Mouse (Mus musculus) layer of hippocampus, postnatal 10 days (tissue): ENCODE results near the gene Immt. TPM values are rescaled to one million over a fixed set of nuclear protein-coding genes. Genes with fewer than 3 reads are reported as not detected.

Experiments
- DNase-seq, 2 experiments: peaks; one replicate each; pipeline ENCODE4 v3.0.0; 2021; ENCODE audit warnings: low spot score in 2 of 2
- long read RNA-seq: library from polyadenylated mRNA; stranded (forward); transcript quantifications from one replicate; pipeline ENCODE4 v2.0.0, GENCODE M21; 2023
- total RNA-seq, 2 experiments: library from RNA; stranded (reverse); gene quantifications; 2 replicates each; pipeline ENCODE4 v1.2.3; 2021

The Immt gene
- total RNA-seq, result 100 to 1,000 TPM; 142 TPM
- long read RNA-seq, partial matches to known transcripts, result 0 of 27 reads
- long read RNA-seq, other reads (novel, unspliced or antisense), result 26 of 27 reads

- DNase-seq, result peak; percentile 94 to 97
These were observed at the start of gene Immt for GRCm38 (mm10) chr6:71830690-71831580. Immt (plus strand) TSS chr6:71831331.

GRCm38 (mm10) chr6:71783165-71783564, 48.0 kb upstream of the Immt start:
- no peak for DNase-seq

- no peak for DNase-seq
These were observed 42.8 kb upstream of the Immt start for GRCm38 (mm10) chr6:71788348-71788747.

- no peak for DNase-seq
These were observed 39.4 kb upstream of the Immt start for GRCm38 (mm10) chr6:71791771-71792170.

- DNase-seq, result no peak
These were observed 31.7 kb upstream of the Immt start for GRCm38 (mm10) chr6:71799391-71799790.

GRCm38 (mm10) chr6:71801011-71801713, 30.0 kb upstream of the Immt start:
- DNase-seq, result no peak

- no peak for DNase-seq
These were observed 29.4 kb upstream of the Immt start for GRCm38 (mm10) chr6:71801714-71802094.

GRCm38 (mm10) chr6:71803609-71804008, 27.5 kb upstream of the Immt start:
- DNase-seq, result no peak

- DNase-seq, result peak; percentile 68 to 77
These were observed 26.9 kb upstream of the Immt start for GRCm38 (mm10) chr6:71804061-71804829.

GRCm38 (mm10) chr6:71806713-71807112, 24.4 kb upstream of the Immt start:
- no peak for DNase-seq

- DNase-seq, result no peak
These were observed 21.2 kb upstream of the Immt start for GRCm38 (mm10) chr6:71809890-71810289.

GRCm38 (mm10) chr6:71812820-71813219, 18.3 kb upstream of the Immt start:
- no peak for DNase-seq

GRCm38 (mm10) chr6:71819764-71820292, 11.3 kb upstream of the Immt start:
- DNase-seq, result no peak

GRCm38 (mm10) chr6:71823085-71823484, 8.0 kb upstream of the Immt start:
- DNase-seq, result no peak

- DNase-seq, result peak; percentile 84 to 85
These were observed 7.6 kb upstream of the Immt start for GRCm38 (mm10) chr6:71823488-71823887.

- DNase-seq, result no peak
These were observed 7.2 kb upstream of the Immt start for GRCm38 (mm10) chr6:71823961-71824360.

- no peak for DNase-seq
These were observed 4.3 kb upstream of the Immt start, which contains the start of gene Mrpl35 for GRCm38 (mm10) chr6:71826869-71827268. Mrpl35 (minus strand) TSS chr6:71826969.

GRCm38 (mm10) chr6:71829768-71830167, 1.4 kb upstream of the Immt start:
- no peak for DNase-seq

- peak; percentile 91 to 94 for DNase-seq
These were observed 440 bp downstream of the Immt start for GRCm38 (mm10) chr6:71831581-71831960.

GRCm38 (mm10) chr6:71836811-71837210, 5.7 kb downstream of the Immt start:
- no peak for DNase-seq

GRCm38 (mm10) chr6:71839815-71840214, 8.7 kb downstream of the Immt start:
- DNase-seq, result no peak
